Mouse (Mus musculus) G1E (cell line): ENCODE results near the gene Tmem229b.

ENCODE experiments used
- CTCF ChIP-seq: IDR thresholded peaks from 2 replicates; pipeline ENCODE4 v1.5.1; 2012; ENCODE audit warnings: low read depth, low read length, inconsistent platforms, mixed read lengths
- GATA1 ChIP-seq: IDR thresholded peaks from 2 replicates; pipeline ENCODE4 v1.6.1; 2012; ENCODE audit warnings: borderline replicate concordance, low read length, inconsistent platforms, mixed read lengths

- TF ChIP-seq CTCF: no peak
- TF ChIP-seq GATA1: no peak
Measured at GRCm38 (mm10) chr12:79035349-79035748, 27.9 kb upstream of the Tmem229b start.
